Mouse (Mus musculus) liver, embryonic 14 days (tissue): ENCODE results near the gene Olfr1341. TPM values are rescaled to one million over a fixed set of nuclear protein-coding genes. Genes with fewer than 3 reads are reported as not detected.

ENCODE experiments used
- polyA plus RNA-seq: library from polyadenylated mRNA; depleted of rRNA; stranded (reverse); fragments of >200 nt; gene quantifications from 2 replicates; pipeline ENCODE4 v1.2.3, GENCODE M21; 2012; rRNA removed

The Olfr1341 gene
- polyA plus RNA-seq = not detected in 2 replicates

GRCm38 (mm10) chr4:118703223-118703622 lies at the start of gene Olfr1341:
Gene Olfr1341, plus strand, starts transcription at chr4:118703523.

GRCm38 (mm10) chr4:118658652-118659051 lies 44.7 kb upstream of the Olfr1341 start, which contains the start of gene Olfr62:
Gene Olfr62, plus strand, starts transcription at chr4:118658952.

GRCm38 (mm10) chr4:118692412-118692973 lies 10.8 kb upstream of the Olfr1341 start, which contains the start of gene Olfr1342:
Gene Olfr1342, minus strand, starts transcription at chr4:118692756.

GRCm38 (mm10) chr4:118719838-118720237 lies 16.5 kb downstream of the Olfr1341 start, which contains the start of gene Olfr1340:
Gene Olfr1340, plus strand, starts transcription at chr4:118720138.

GRCm38 (mm10) chr4:118731875-118732274 lies 28.6 kb downstream of the Olfr1341 start, which contains the start of gene Olfr1339:
Gene Olfr1339, plus strand, starts transcription at chr4:118732175.

GRCm38 (mm10) chr4:118758637-118759036 lies 55.3 kb downstream of the Olfr1341 start, which contains the start of gene Olfr1338:
Gene Olfr1338, minus strand, starts transcription at chr4:118758737.

Other genes with a start within 250 kb of the Olfr1341 start
- gene Mpl, start 246.0 kb upstream of the Olfr1341 start, polyA plus RNA-seq = 4.6 and 5.2 TPM in 2 replicates
- gene Tie1, start 213.5 kb upstream of the Olfr1341 start, polyA plus RNA-seq = 4.7 and 5.5 TPM in 2 replicates
- gene 2610528J11Rik, start 176.5 kb upstream of the Olfr1341 start, polyA plus RNA-seq = 3.9 and 5.4 TPM in 2 replicates
- 0.99 and 1.0 TPM in 2 replicates for gene Tmem125, start 159.5 kb upstream of the Olfr1341 start, polyA plus RNA-seq
- gene Cfap57, start 82.7 kb upstream of the Olfr1341 start, polyA plus RNA-seq = 0.53 and 0.67 TPM in 2 replicates
- 60.5 and 62.5 TPM in 2 replicates for gene Ebna1bp2, start 82.7 kb upstream of the Olfr1341 start, polyA plus RNA-seq
- not detected in 2 replicates for gene Olfr62, start 44.6 kb upstream of the Olfr1341 start, polyA plus RNA-seq
- not detected in 2 replicates for gene Olfr1342, start 10.8 kb upstream of the Olfr1341 start, polyA plus RNA-seq
- not detected in 2 replicates for gene Olfr1340, start 16.6 kb downstream of the Olfr1341 start, polyA plus RNA-seq
- gene Olfr1339, start 28.7 kb downstream of the Olfr1341 start, polyA plus RNA-seq = not detected in 2 replicates
- gene Olfr1338, start 55.2 kb downstream of the Olfr1341 start, polyA plus RNA-seq = not detected in 2 replicates
- gene Olfr1337, start 79.1 kb downstream of the Olfr1341 start, polyA plus RNA-seq = not detected in 2 replicates
- gene Olfr1335, start 106.4 kb downstream of the Olfr1341 start, polyA plus RNA-seq = not detected in 2 replicates
- gene Olfr1333, start 132.8 kb downstream of the Olfr1341 start, polyA plus RNA-seq = not detected in 2 replicates
- not detected in 2 replicates for gene Olfr1331, start 161.1 kb downstream of the Olfr1341 start, polyA plus RNA-seq
- not detected in 2 replicates for gene Olfr1330, start 185.1 kb downstream of the Olfr1341 start, polyA plus RNA-seq
- not detected in 2 replicates for gene Olfr1329, start 213.9 kb downstream of the Olfr1341 start, polyA plus RNA-seq
- not detected in 2 replicates for gene Olfr1328, start 235.1 kb downstream of the Olfr1341 start, polyA plus RNA-seq